Mouse (Mus musculus) heart, postnatal 0 days (tissue): ENCODE measurements around the gene Tex29.

Experiments used
- CTCF ChIP-seq: IDR thresholded peaks from 2 replicates; pipeline ENCODE4 v1.5.1; 2016; ENCODE audit warnings: antibody characterized with exemption, control low read depth, low read depth
- EP300 ChIP-seq: IDR thresholded peaks from 2 replicates; pipeline ENCODE4 v1.6.1; 2016; ENCODE audit warnings: antibody characterized with exemption, low read depth

- TF ChIP-seq EP300 (no peak), CTCF (no peak)
Measured at GRCm38 (mm10) chr8:11825756-11826155, 14.5 kb upstream of the Tex29 start.
